Mouse (Mus musculus): ENCODE results near the gene Rin3. TPM values are rescaled to one million over a fixed set of nuclear protein-coding genes. Genes with fewer than 3 reads are reported as not detected.

Rin3 gene
- polyA plus RNA-seq, 1 experiment from 2014 or later, result 4.2 TPM

GRCm38 (mm10) chr12:102432238-102432637 lies 149.4 kb downstream of the Rin3 start:
- no peaks in the 10 kb centered on the region for H3K4me1 ChIP-seq
- H3K9me3 ChIP-seq (replicated peaks), result no peaks in the 10 kb centered on the region
- no peaks in the 10 kb centered on the region for H3K27me3 ChIP-seq (ENCODE audit: low read depth, poor library complexity, severe bottlenecking)
- WGBS, result 89% methylated on average over 12 of the region's 12 CpGs
- no peak overlapping the region for H3K4me3 ChIP-seq
- no peak for DNase-seq (ENCODE audit: low spot score)
- H3K27ac ChIP-seq, result no peak overlapping the region
- H3K36me3 ChIP-seq, result no peaks in the 10 kb centered on the region

- Histone ChIP-seq H3K4me3 (no peak overlapping the region), H3K9me3 (replicated peaks) (no peaks in the 10 kb centered on the region), H3K27ac (no peak overlapping the region), H3K4me1 (peaks cover 13% of the 10 kb centered on the region), H3K36me3 (no peaks in the 10 kb centered on the region), H3K27me3 (ENCODE audit: low read depth, poor library complexity, severe bottlenecking) (no peaks in the 10 kb centered on the region)
- WGBS, result 93% methylated on average over 4 of the region's 4 CpGs
- DNase-seq (ENCODE audit: low spot score), result no peak
Observed at GRCm38 (mm10) chr12:102434107-102434506, 151.3 kb downstream of the Rin3 start.

GRCm38 (mm10) chr12:102436939-102437526 lies 154.2 kb downstream of the Rin3 start:
- WGBS, result 79% methylated on average over 10 of the region's 10 CpGs
- Histone ChIP-seq H3K4me1 (peaks cover 17% of the 10 kb centered on the region), H3K36me3 (no peaks in the 10 kb centered on the region), H3K27ac (no peak overlapping the region), H3K4me3 (no peak overlapping the region), H3K27me3 (ENCODE audit: low read depth, poor library complexity, severe bottlenecking) (no peaks in the 10 kb centered on the region), H3K9me3 (replicated peaks) (no peaks in the 10 kb centered on the region)
- no peak for DNase-seq (ENCODE audit: low spot score)

GRCm38 (mm10) chr12:102437952-102438351 lies 155.1 kb downstream of the Rin3 start:
- WGBS, result 81% methylated on average over 5 of the region's 5 CpGs
- Histone ChIP-seq H3K27me3 (ENCODE audit: low read depth, poor library complexity, severe bottlenecking) (no peaks in the 10 kb centered on the region), H3K27ac (no peak overlapping the region), H3K9me3 (replicated peaks) (no peaks in the 10 kb centered on the region), H3K4me1 (peaks cover 17% of the 10 kb centered on the region), H3K4me3 (no peak overlapping the region), H3K36me3 (no peaks in the 10 kb centered on the region)
- no peak for DNase-seq (ENCODE audit: low spot score)

GRCm38 (mm10) chr12:102438983-102439631 lies 156.3 kb downstream of the Rin3 start:
- WGBS, result 4% methylated on average over 20 of the region's 20 CpGs

GRCm38 (mm10) chr12:102439632-102440023 lies 156.8 kb downstream of the Rin3 start, which contains the start of gene Lgmn:
TSS of gene Lgmn (minus strand) at chr12:102439813.
- peak; percentile 92 for DNase-seq (ENCODE audit: low spot score)
- under 1% methylated on average over 28 of the region's 28 CpGs for WGBS
- Histone ChIP-seq H3K9me3 (replicated peaks) (no peaks in the 10 kb centered on the region), H3K27me3 (ENCODE audit: low read depth, poor library complexity, severe bottlenecking) (no peaks in the 10 kb centered on the region), H3K27ac (peak within 1 kb of the TSS; percentile 85), H3K4me3 (peak within 1 kb of the TSS; percentile 77), H3K36me3 (no peaks in the 10 kb centered on the region), H3K4me1 (peaks cover 17% of the 10 kb centered on the region)

More at GRCm38 (mm10) chr12:102438983-102439631, 156.3 kb downstream of the Rin3 start:
- H3K4me1 ChIP-seq, result peaks cover 17% of the 10 kb centered on the region
- peak overlapping the region; percentile 85 for H3K27ac ChIP-seq
- peak overlapping the region; percentile 77 for H3K4me3 ChIP-seq
- no peaks in the 10 kb centered on the region for H3K36me3 ChIP-seq
- H3K9me3 ChIP-seq (replicated peaks), result no peaks in the 10 kb centered on the region
- no peak for DNase-seq (ENCODE audit: low spot score)
- no peaks in the 10 kb centered on the region for H3K27me3 ChIP-seq (ENCODE audit: low read depth, poor library complexity, severe bottlenecking)

Other genes with a start within 250 kb of the Rin3 start
- not detected in 2 replicates for gene Slc24a4, start 154.3 kb upstream of the Rin3 start, polyA plus RNA-seq (2016; fragmentation: Nextera tagmentation; extraction: Ambion mirVana)
- gene Lgmn, start 156.8 kb downstream of the Rin3 start, polyA plus RNA-seq (2016; fragmentation: Nextera tagmentation; extraction: Ambion mirVana), result 37.0 and 40.5 TPM in 2 replicates
- 27.1 and 30.9 TPM in 2 replicates for gene Golga5, start 186.1 kb downstream of the Rin3 start, polyA plus RNA-seq (2016; fragmentation: Nextera tagmentation; extraction: Ambion mirVana)